Mouse (Mus musculus): ENCODE results near the gene Elmo1. TPM values are rescaled to one million over a fixed set of nuclear protein-coding genes. Genes with fewer than 3 reads are reported as not detected.

The Elmo1 gene
- polyA plus RNA-seq, 1 experiment from 2014 or later = 17.4 TPM

DNA sequence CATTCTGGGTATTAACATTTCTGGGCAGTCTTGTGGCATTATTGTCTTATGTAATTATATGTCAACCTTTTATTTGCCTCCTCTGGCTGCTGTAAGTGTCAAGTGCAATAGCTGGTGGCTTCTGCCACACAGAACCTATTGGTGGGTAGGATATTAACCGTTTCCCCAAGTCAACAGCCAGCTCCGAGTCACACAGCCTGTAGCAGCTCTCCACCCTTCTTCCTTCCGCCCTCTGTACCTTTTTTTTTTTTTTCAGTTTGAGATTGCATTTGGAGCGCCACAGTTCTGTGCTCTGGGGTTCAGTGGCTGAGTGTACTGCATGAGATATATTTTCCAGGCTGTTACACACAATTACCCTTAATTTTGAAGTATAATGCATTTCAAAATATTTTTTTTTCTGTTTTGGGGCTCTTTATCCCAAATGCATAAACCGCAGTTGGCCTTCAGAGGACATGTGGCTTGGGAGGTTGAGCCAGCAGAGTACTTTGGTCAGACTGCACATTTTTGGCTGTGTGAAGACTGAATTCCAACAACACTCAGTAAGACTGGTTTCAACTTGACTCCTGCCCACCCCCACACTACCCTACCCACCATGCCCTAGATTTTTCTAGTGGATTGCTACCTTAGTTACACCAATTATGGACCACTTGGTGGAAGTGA is 7.7 kb downstream of the Elmo1 start:
- Histone ChIP-seq H3K4me1 (peaks cover 4% of the 10 kb centered on the region; the same call in 1 of the 2 replicates), H3K9me3 (no peaks in the 10 kb centered on the region), H3K4me3 (no peak overlapping the region), H3K27ac (no peak overlapping the region), H3K27me3 (no peaks in the 10 kb centered on the region), H3K4me2 (no peak overlapping the region), H3K9ac (no peak overlapping the region), H3K36me3 (no peaks in the 10 kb centered on the region)
- no peak for ATAC-seq (ENCODE audit: insufficient number of reproducible peaks, low FRiP score, low TSS enrichment, low read depth)
- 58% methylated on average over 5 of the region's 5 CpGs for WGBS

DNA sequence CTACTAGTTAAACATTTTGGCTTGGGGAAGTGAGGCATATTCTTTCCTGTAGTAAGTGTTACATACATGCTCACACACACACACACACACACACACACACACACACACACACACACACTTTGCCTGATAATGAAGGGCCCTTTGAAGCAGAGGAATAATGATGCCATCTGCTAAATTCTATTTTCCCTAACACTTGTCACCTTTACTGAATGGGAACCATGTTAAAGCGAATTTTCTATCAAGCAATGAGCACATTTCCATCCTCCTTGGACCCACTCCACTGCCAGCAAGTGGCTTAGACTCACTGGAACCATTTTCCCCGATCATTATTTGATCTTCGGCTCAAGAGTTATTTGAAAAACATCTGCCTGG is 8.2 kb downstream of the Elmo1 start:
- no peaks in the 10 kb centered on the region for H3K4me1 ChIP-seq
- H3K4me3 ChIP-seq = no peak overlapping the region
- no peaks in the 10 kb centered on the region for H3K9me3 ChIP-seq
- no peak overlapping the region for H3K4me2 ChIP-seq
- no peak overlapping the region for H3K9ac ChIP-seq
- no peak overlapping the region for H3K27ac ChIP-seq
- 69% methylated on average over 3 of the region's 3 CpGs for WGBS
- ATAC-seq (ENCODE audit: insufficient number of reproducible peaks, low FRiP score, low TSS enrichment, low read depth) = no peak
- no peaks in the 10 kb centered on the region for H3K36me3 ChIP-seq
- H3K27me3 ChIP-seq = no peaks in the 10 kb centered on the region

DNA sequence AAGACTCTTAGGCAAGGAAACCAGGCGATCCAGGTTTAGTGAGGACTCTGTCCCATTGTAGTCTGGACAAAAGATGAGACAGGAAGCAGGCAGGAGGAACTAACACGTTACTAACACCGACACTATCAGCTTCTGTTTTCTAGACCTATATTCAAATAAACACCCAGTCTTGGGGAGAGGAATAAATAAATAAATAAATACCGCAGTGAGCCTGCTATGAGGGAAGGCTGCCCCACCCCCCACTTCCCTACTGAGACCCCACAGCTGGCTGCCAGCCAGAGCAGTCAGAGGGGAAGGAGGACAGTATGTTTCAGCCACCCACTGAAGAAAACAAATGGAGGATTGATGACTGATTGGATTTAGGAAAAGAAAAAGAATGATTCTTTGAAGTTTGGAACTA is 9.2 kb downstream of the Elmo1 start:
- ATAC-seq (ENCODE audit: insufficient number of reproducible peaks, low FRiP score, low TSS enrichment, low read depth) = no peak
- H3K9me3 ChIP-seq = no peaks in the 10 kb centered on the region
- 29% methylated on average over 4 of the region's 4 CpGs for WGBS

DNA sequence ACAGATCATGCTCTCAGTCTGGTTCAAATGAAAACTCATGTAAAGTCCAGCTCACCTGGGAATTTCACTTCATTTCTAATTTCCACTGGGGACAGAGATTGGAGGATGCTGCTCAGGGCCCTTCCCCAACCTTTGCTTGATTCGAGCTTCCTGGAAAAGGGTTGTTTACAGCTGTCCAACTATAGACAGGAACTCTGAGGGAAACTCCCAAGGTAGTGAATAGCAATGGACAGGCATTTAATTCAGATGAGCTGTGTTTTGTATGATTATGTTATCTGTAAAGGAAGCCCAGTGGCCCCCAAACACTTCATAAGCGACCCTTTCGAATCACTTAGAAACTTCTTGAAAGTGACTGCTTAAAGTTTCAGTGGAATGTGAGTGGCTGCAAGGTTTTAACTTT is 10.0 kb downstream of the Elmo1 start:
- Histone ChIP-seq H3K4me2 (no peak overlapping the region), H3K9ac (no peak overlapping the region), H3K27me3 (no peaks in the 10 kb centered on the region), H3K9me3 (no peaks in the 10 kb centered on the region), H3K27ac (no peak overlapping the region), H3K4me3 (no peak overlapping the region), H3K4me1 (no peaks in the 10 kb centered on the region), H3K36me3 (no peaks in the 10 kb centered on the region)
- 56% methylated on average over 3 of the region's 3 CpGs for WGBS
- ATAC-seq (ENCODE audit: insufficient number of reproducible peaks, low FRiP score, low TSS enrichment, low read depth) = no peak

More for the DNA sequence above, 9.2 kb downstream of the Elmo1 start:
- Histone ChIP-seq H3K4me2 (no peak overlapping the region), H3K4me3 (no peak overlapping the region), H3K4me1 (no peaks in the 10 kb centered on the region), H3K36me3 (no peaks in the 10 kb centered on the region), H3K27ac (no peak overlapping the region; the same call in 1 of the 2 replicates), H3K27me3 (no peaks in the 10 kb centered on the region), H3K9ac (no peak overlapping the region)

DNA sequence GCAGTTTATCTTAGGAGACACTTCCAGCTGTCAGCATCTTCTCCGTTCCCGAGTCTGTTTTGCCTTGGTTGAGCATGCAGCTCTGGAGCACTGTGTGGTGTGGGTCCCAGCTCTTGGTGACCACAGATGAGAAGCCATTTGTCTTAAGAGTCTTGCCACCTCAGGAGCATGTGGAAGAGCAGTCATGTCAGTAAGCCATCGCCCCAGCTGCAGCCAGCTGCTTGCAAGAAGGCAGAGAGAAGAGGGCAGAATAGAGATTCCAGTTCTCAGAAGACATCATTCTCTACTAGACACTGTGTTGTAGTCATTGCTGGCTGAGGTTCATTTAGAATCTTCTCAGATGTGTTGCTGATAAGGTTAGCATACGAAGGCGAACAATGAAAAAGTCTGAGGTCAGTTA is 11.3 kb downstream of the Elmo1 start:
- WGBS = 67% methylated on average over 5 of the region's 5 CpGs
- no peak overlapping the region for H3K27ac ChIP-seq
- H3K4me2 ChIP-seq = no peak overlapping the region
- no peaks in the 10 kb centered on the region for H3K36me3 ChIP-seq
- no peaks in the 10 kb centered on the region for H3K4me1 ChIP-seq
- H3K4me3 ChIP-seq = no peak overlapping the region
- no peak overlapping the region for H3K9ac ChIP-seq
- ATAC-seq (ENCODE audit: insufficient number of reproducible peaks, low FRiP score, low TSS enrichment, low read depth) = no peak
- H3K27me3 ChIP-seq = no peaks in the 10 kb centered on the region
- H3K9me3 ChIP-seq = no peaks in the 10 kb centered on the region

DNA sequence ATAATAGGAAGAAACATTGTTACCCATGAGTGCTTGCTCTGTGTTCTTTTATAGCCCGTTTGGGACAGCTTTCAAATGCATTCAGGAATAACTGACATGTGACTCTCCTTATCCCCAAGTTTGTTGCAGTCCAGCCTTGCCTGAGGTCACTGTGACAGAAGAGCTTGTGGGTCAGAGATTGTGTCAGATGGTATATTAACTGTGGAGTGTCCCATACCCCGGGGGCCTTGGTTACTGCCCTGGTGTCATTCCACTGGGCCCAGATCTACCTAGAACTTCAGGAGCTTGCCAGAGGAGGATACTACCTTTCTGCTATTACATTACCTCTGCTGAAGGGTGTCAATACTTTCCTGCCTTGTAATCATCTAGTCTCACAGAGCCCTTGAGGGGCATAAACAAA is 14.4 kb downstream of the Elmo1 start:
- no peaks in the 10 kb centered on the region for H3K9me3 ChIP-seq
- no peak overlapping the region for H3K27ac ChIP-seq
- WGBS = 57% methylated on average over 2 of the region's 2 CpGs
- no peak overlapping the region for H3K4me3 ChIP-seq
- no peak for ATAC-seq (ENCODE audit: insufficient number of reproducible peaks, low FRiP score, low TSS enrichment, low read depth)
- H3K36me3 ChIP-seq = no peaks in the 10 kb centered on the region
- no peak overlapping the region for H3K4me2 ChIP-seq
- H3K9ac ChIP-seq = no peak overlapping the region
- no peaks in the 10 kb centered on the region for H3K27me3 ChIP-seq
- no peaks in the 10 kb centered on the region for H3K4me1 ChIP-seq

DNA sequence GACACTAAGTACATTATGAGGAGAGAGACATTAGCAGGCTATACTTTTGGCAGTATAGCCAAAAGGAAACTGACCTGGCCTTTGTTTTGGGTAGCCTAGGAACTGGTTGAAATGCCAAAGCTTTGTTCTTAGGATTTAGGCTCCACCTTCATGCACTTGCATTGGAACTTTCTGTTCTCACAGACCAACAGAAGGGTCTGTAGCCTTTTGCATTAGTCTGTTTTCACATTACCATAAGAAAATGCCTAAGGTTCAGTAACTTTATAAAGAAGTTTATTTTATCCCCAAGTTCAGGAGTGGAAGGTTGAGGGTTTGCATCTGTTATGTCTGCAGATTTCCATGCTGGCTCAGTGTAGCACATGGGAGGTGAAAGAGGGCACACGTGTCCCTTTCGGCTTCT is 15.6 kb downstream of the Elmo1 start:
- H3K9me3 ChIP-seq = no peaks in the 10 kb centered on the region
- H3K9ac ChIP-seq = no peak overlapping the region
- H3K4me1 ChIP-seq = peaks cover 8% of the 10 kb centered on the region; the same call in 1 of the 2 replicates
- H3K4me3 ChIP-seq = no peak overlapping the region
- no peaks in the 10 kb centered on the region for H3K27me3 ChIP-seq
- H3K4me2 ChIP-seq = no peak overlapping the region
- H3K36me3 ChIP-seq = no peaks in the 10 kb centered on the region
- H3K27ac ChIP-seq = no peak overlapping the region
- no peak for ATAC-seq (ENCODE audit: insufficient number of reproducible peaks, low FRiP score, low TSS enrichment, low read depth)
- 93% methylated on average over 2 of the region's 2 CpGs for WGBS

DNA sequence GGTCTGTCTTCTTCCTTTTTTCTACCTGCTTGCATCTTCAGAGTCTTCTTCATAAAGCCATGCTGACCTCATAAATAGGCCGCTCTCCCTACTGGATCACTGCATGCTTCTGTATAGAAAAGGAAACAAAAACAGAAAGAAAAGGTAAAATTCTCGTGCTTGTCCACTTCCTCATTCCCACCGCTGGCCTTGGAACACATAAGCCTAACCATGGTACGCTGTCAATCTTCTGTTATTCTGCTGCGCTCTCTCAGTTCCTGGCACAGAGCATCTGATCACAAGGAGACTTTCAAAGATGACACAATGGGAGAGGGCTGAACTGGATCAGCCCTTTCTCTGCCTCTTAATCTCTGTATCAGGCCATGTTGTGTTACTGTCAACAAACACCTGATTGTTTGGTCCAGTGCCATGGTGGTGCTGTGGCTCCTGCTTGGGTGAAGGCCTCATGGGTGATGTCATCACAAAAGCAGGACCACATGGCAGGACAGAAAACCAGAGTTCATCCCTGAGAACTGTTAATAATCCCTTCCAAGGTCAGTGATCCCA is 17.6 kb downstream of the Elmo1 start:
- Histone ChIP-seq H3K36me3 (no peaks in the 10 kb centered on the region), H3K9ac (no peak overlapping the region), H3K27me3 (no peaks in the 10 kb centered on the region), H3K4me2 (no peak overlapping the region), H3K27ac (no peak overlapping the region), H3K4me3 (no peak overlapping the region), H3K4me1 (peaks cover 8% of the 10 kb centered on the region; the same call in 1 of the 2 replicates), H3K9me3 (no peaks in the 10 kb centered on the region)
- WGBS = 89% methylated on average over 5 of the region's 5 CpGs
- ATAC-seq (ENCODE audit: insufficient number of reproducible peaks, low FRiP score, low TSS enrichment, low read depth) = no peak

DNA sequence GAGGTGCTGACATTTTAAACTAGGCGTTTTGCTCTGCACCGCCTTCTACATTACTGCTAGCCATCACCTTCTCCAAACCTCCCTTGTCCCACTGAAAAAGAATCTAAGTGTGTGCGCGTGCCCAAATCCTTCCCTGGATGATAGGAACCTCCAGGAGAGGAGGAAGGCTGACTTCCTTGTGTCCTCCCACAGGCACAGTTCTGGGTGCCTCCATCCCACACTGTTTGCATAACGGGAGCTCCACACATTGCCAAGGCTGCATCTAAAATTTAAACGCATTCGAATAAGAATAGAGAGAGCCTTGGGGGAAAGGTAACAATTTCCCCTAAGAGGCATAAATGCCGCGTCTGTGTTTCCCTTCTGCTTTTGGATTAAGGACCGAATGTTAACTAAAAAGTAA is 18.6 kb downstream of the Elmo1 start:
- Histone ChIP-seq H3K36me3 (no peaks in the 10 kb centered on the region), H3K9me3 (no peaks in the 10 kb centered on the region), H3K9ac (no peak overlapping the region), H3K27ac (no peak overlapping the region), H3K27me3 (no peaks in the 10 kb centered on the region), H3K4me3 (no peak overlapping the region), H3K4me1 (peaks cover 8% of the 10 kb centered on the region; the same call in 1 of the 2 replicates), H3K4me2 (no peak overlapping the region)
- ATAC-seq (ENCODE audit: insufficient number of reproducible peaks, low FRiP score, low TSS enrichment, low read depth) = no peak
- WGBS = 36% methylated on average over 10 of the region's 10 CpGs

DNA sequence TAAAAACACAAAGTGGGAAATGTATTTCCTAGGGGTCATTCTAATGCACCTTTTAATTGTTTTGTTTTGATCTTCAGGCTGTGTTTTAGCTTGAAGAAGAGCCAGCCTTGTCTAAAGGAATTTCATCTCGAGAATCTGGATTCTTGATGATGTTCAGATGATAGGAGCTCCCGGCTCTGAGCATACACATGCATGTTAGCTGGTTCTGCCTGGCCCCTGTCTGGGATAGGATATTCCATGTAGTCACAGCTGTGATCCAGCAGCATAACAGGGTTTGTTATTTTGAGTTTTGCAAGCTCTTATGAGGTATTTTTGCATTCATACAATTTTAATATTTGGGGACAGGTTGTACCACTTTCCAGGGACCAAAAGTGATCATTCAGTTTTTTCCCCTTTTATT is 19.1 kb downstream of the Elmo1 start:
- no peak for ATAC-seq (ENCODE audit: insufficient number of reproducible peaks, low FRiP score, low TSS enrichment, low read depth)
- WGBS = 25% methylated on average over 2 of the region's 2 CpGs
- H3K4me3 ChIP-seq = no peak overlapping the region
- H3K9ac ChIP-seq = no peak overlapping the region
- no peaks in the 10 kb centered on the region for H3K36me3 ChIP-seq
- H3K27ac ChIP-seq = no peak overlapping the region
- no peak overlapping the region for H3K4me2 ChIP-seq
- no peaks in the 10 kb centered on the region for H3K9me3 ChIP-seq
- H3K27me3 ChIP-seq = no peaks in the 10 kb centered on the region
- H3K4me1 ChIP-seq = peaks cover 8% of the 10 kb centered on the region; the same call in 1 of the 2 replicates

DNA sequence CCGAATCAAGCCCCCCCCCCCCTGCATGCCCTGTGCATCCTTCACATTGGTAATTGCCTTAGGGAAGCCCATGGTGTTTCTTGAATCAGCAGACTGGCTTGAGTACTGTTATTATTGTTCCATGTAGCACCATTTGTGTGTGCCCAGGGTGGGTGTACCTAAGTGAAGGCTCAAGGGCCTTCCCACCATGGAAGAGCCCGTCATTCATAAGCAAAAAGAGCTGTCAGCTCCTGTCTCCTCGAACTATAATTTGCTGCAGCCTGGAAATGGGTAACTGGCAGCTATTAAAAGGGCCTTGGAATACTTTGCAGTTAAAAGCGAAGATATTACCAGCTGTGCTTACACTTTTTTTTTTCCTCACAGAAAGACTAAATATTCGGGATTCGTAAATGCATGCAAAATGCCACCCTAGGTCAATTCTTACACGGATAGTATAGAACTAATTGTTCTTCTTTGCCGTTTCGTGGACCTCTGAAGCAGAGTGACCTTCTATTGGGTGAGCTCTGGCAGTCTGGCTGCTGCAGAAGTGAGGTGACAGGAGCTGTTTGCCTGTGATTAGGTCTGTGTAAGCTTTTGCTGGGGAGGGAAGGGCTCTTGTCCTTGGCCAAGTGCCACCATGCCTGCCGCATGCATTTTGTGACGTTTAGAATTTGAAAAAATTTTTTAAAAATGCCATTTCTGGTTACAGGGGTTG is 19.7 kb downstream of the Elmo1 start:
- H3K27me3 ChIP-seq = no peaks in the 10 kb centered on the region
- no peak overlapping the region for H3K4me2 ChIP-seq
- no peaks in the 10 kb centered on the region for H3K9me3 ChIP-seq
- WGBS = 49% methylated on average over 11 of the region's 11 CpGs
- H3K4me1 ChIP-seq = peaks cover 8% of the 10 kb centered on the region; the same call in 1 of the 2 replicates
- no peak overlapping the region for H3K27ac ChIP-seq
- no peak for ATAC-seq (ENCODE audit: insufficient number of reproducible peaks, low FRiP score, low TSS enrichment, low read depth)
- H3K4me3 ChIP-seq = no peak overlapping the region
- no peaks in the 10 kb centered on the region for H3K36me3 ChIP-seq
- no peak overlapping the region for H3K9ac ChIP-seq

DNA sequence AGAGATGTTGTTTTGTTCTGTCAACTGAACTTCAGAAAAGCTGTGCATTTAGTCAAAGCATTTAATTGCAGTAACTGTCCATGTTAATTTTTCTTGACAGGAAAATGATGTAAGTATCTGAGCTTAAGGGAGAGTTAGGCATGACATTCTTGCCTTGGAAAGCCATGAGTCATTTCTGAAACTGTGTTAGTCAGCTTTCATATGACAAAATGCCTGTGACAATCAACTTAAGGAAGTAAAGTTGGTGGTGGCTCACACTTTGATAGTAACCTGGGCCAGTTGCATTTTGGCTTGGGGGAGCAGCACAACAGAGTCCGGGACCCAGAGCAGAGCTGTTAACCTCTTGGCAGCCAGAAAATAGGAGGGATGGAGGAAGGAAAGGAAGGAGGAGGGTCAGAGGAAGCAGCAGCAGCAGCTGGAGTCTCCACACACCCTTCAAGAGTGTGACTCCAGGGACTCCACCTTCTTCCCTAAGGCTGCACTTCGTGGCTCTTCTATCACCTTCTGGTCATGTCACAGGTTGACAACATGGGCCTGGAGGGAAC is 20.9 kb downstream of the Elmo1 start:
- WGBS = 48% methylated on average over 2 of the region's 2 CpGs
- Histone ChIP-seq H3K27ac (no peak overlapping the region), H3K27me3 (no peaks in the 10 kb centered on the region), H3K4me1 (peaks cover 12% of the 10 kb centered on the region; the same call in 1 of the 2 replicates), H3K4me3 (no peak overlapping the region), H3K9me3 (no peaks in the 10 kb centered on the region), H3K4me2 (no peak overlapping the region), H3K36me3 (no peaks in the 10 kb centered on the region), H3K9ac (no peak overlapping the region)
- ATAC-seq (ENCODE audit: insufficient number of reproducible peaks, low FRiP score, low TSS enrichment, low read depth) = no peak
